Mouse (Mus musculus) kidney, embryonic 15.5 days (tissue): ENCODE data around the gene Dcst1. TPM values are rescaled to one million over a fixed set of nuclear protein-coding genes. Genes with fewer than 3 reads are reported as not detected.

Experiments
- ATAC-seq: fragments of 200-750 bp; cut with Nextera tagmentation; replicated peaks from 2 replicates; pipeline ENCODE4 v1.8.0; 2017; ENCODE audit warnings: moderate TSS enrichment; ENCODE audit not compliant: low FRiP score
- H3K27ac ChIP-seq: fragments of 300-500 bp; sonication (generic); 2 replicates; pipeline ENCODE4 v1.5.1; 2015; ENCODE audit warnings: mild to moderate bottlenecking, inconsistent platforms
- H3K27me3 ChIP-seq: fragments of 300-500 bp; sonication (generic); 2 replicates; pipeline ENCODE4 v1.6.1; 2015; ENCODE audit warnings: inconsistent platforms
- H3K36me3 ChIP-seq: fragments of 300-500 bp; sonication (generic); 2 replicates; pipeline ENCODE4 v1.6.1; 2015; ENCODE audit warnings: inconsistent platforms
- H3K4me1 ChIP-seq: fragments of 300-500 bp; sonication (generic); 2 replicates; pipeline ENCODE4 v1.6.1; 2015; ENCODE audit warnings: inconsistent platforms
- H3K4me2 ChIP-seq: fragments of 300-500 bp; sonication (generic); 2 replicates; pipeline ENCODE4 v1.6.1; 2015; ENCODE audit warnings: moderate library complexity, mild to moderate bottlenecking, inconsistent platforms
- H3K4me3 ChIP-seq: fragments of 300-500 bp; sonication (generic); replicated peaks from 2 replicates; pipeline ENCODE4 v1.5.1; 2015; ENCODE audit warnings: mild to moderate bottlenecking, inconsistent platforms
- H3K9ac ChIP-seq: fragments of 300-500 bp; sonication (generic); 2 replicates; pipeline ENCODE4 v1.6.1; 2015; ENCODE audit warnings: mild to moderate bottlenecking, inconsistent platforms
- H3K9me3 ChIP-seq: fragments of 300-500 bp; sonication (generic); replicated peaks from 2 replicates; pipeline ENCODE4 v1.6.1; 2016; ENCODE audit warnings: inconsistent platforms
- WGBS: fragments of 180-500 bp; shearing (Covaris S2); methylation state at CpG from one replicate; pipeline ENCODE4 v1.1.7; 2015; ENCODE audit warnings: mixed read lengths; 5-methylcytosine and 5-hydroxymethylcytosine counted together
- polyA plus RNA-seq: library from polyadenylated mRNA; unstranded; fragments of >200 nt; fragmentation: Nextera tagmentation; extraction: Ambion mirVana; gene quantifications from 2 replicates; pipeline ENCODE4 v1.2.1, GENCODE M21; 2015

Dcst1 gene
- polyA plus RNA-seq, 1 experiment from 2014 or later = 2.5 TPM

GRCm38 (mm10) chr3:89378394-89379067, 13.5 kb upstream of the Dcst1 start:
- H3K4me2 ChIP-seq = peak overlapping the region; percentile 85
- peaks cover 26% of the 10 kb centered on the region for H3K4me1 ChIP-seq
- peak overlapping the region; percentile 58 for H3K4me3 ChIP-seq
- H3K27ac ChIP-seq = peak overlapping the region; percentile 70
- WGBS = under 1% methylated on average over 28 of the region's 29 CpGs
- peak overlapping the region; percentile 55 for H3K9ac ChIP-seq
- H3K9me3 ChIP-seq = no peaks in the 10 kb centered on the region
- no peaks in the 10 kb centered on the region for H3K27me3 ChIP-seq
- peak; percentile 92 for ATAC-seq
- peaks cover 24% of the 10 kb centered on the region for H3K36me3 ChIP-seq

- Histone ChIP-seq H3K27ac (peak overlapping the region; percentile 70), H3K27me3 (no peaks in the 10 kb centered on the region), H3K36me3 (peaks cover 24% of the 10 kb centered on the region), H3K9ac (0 out of 2 replicates have a peak overlapping the region, but pooled peaks have one; percentile 55), H3K4me1 (peaks cover 31% of the 10 kb centered on the region), H3K9me3 (no peaks in the 10 kb centered on the region), H3K4me3 (peak overlapping the region; percentile 58), H3K4me2 (peak overlapping the region; percentile 85)
- peak; percentile 8; the same call in 1 of the 2 replicates for ATAC-seq
- 73% methylated on average over 4 of the region's 4 CpGs for WGBS
Measured at GRCm38 (mm10) chr3:89377831-89378230, 12.8 kb upstream of the Dcst1 start.

- H3K27me3 ChIP-seq = no peaks in the 10 kb centered on the region
- no peaks in the 10 kb centered on the region for H3K36me3 ChIP-seq
- H3K27ac ChIP-seq = no peak overlapping the region
- WGBS = 55% methylated on average over 5 of the region's 5 CpGs
- no peaks in the 10 kb centered on the region for H3K9me3 ChIP-seq
- no peak overlapping the region for H3K4me2 ChIP-seq
- no peak overlapping the region for H3K4me3 ChIP-seq
- no peak overlapping the region for H3K9ac ChIP-seq
- no peak for ATAC-seq
- peaks cover 24% of the 10 kb centered on the region for H3K4me1 ChIP-seq
Measured at GRCm38 (mm10) chr3:89373581-89374231, 8.7 kb upstream of the Dcst1 start.

- Histone ChIP-seq H3K27ac (no peak overlapping the region), H3K27me3 (no peaks in the 10 kb centered on the region), H3K9me3 (no peaks in the 10 kb centered on the region), H3K9ac (no peak overlapping the region), H3K4me1 (peaks cover 26% of the 10 kb centered on the region), H3K4me2 (no peak overlapping the region), H3K36me3 (no peaks in the 10 kb centered on the region), H3K4me3 (no peak overlapping the region)
- no peak for ATAC-seq
- WGBS = 53% methylated on average over 11 of the region's 11 CpGs
Measured at GRCm38 (mm10) chr3:89367338-89367737, 2.3 kb upstream of the Dcst1 start.

GRCm38 (mm10) chr3:89365486-89366414, 697 bp upstream of the Dcst1 start:
- no peak overlapping the region for H3K4me2 ChIP-seq
- no peak overlapping the region for H3K9ac ChIP-seq
- H3K9me3 ChIP-seq = no peaks in the 10 kb centered on the region
- peak overlapping the region; percentile 59 for H3K27ac ChIP-seq
- peak; percentile 75 for ATAC-seq
- H3K4me1 ChIP-seq = peaks cover 26% of the 10 kb centered on the region
- no peaks in the 10 kb centered on the region for H3K27me3 ChIP-seq
- WGBS = 63% methylated on average over 20 of the region's 20 CpGs
- H3K4me3 ChIP-seq = no peak overlapping the region
- H3K36me3 ChIP-seq = no peaks in the 10 kb centered on the region

- H3K36me3 ChIP-seq = no peaks in the 10 kb centered on the region
- no peaks in the 10 kb centered on the region for H3K9me3 ChIP-seq
- H3K27me3 ChIP-seq = no peaks in the 10 kb centered on the region
- H3K9ac ChIP-seq = no peak overlapping the region
- no peak overlapping the region for H3K4me3 ChIP-seq
- no peak overlapping the region for H3K4me2 ChIP-seq
- WGBS = 67% methylated on average over 8 of the region's 8 CpGs
- peaks cover 26% of the 10 kb centered on the region for H3K4me1 ChIP-seq
- ATAC-seq = no peak
- no peak overlapping the region for H3K27ac ChIP-seq
Measured at GRCm38 (mm10) chr3:89364631-89365030, 422 bp downstream of the Dcst1 start.

- WGBS = 84% methylated on average over 7 of the region's 7 CpGs
- Histone ChIP-seq H3K27me3 (no peaks in the 10 kb centered on the region), H3K9ac (no peak within 1 kb of the TSS), H3K4me2 (no peak within 1 kb of the TSS), H3K27ac (no peak within 1 kb of the TSS), H3K4me1 (peaks cover 20% of the 10 kb centered on the region), H3K36me3 (no peaks in the 10 kb centered on the region), H3K4me3 (no peak within 1 kb of the TSS), H3K9me3 (no peaks in the 10 kb centered on the region)
- no peak for ATAC-seq
Measured at GRCm38 (mm10) chr3:89361675-89362074, 3.4 kb downstream of the Dcst1 start, which contains the start of gene Dcst2. TSS of gene Dcst2 (plus strand) at chr3:89361975.

GRCm38 (mm10) chr3:89360237-89360636, 4.8 kb downstream of the Dcst1 start:
- WGBS = 76% methylated on average over 3 of the region's 3 CpGs
- H3K27ac ChIP-seq = no peak overlapping the region
- H3K36me3 ChIP-seq = no peaks in the 10 kb centered on the region
- no peak overlapping the region for H3K4me3 ChIP-seq
- H3K9ac ChIP-seq = no peak overlapping the region
- 0 out of 2 replicates have a peak, but pooled peaks cover 3% of the 10 kb centered on the region for H3K27me3 ChIP-seq
- no peak overlapping the region for H3K4me2 ChIP-seq
- H3K9me3 ChIP-seq = no peaks in the 10 kb centered on the region
- H3K4me1 ChIP-seq = peaks cover 20% of the 10 kb centered on the region
- no peak for ATAC-seq

GRCm38 (mm10) chr3:89359630-89360029, 5.4 kb downstream of the Dcst1 start:
- 74% methylated on average over 6 of the region's 6 CpGs for WGBS
- H3K9ac ChIP-seq = no peak overlapping the region
- H3K4me1 ChIP-seq = peaks cover 19% of the 10 kb centered on the region
- no peak overlapping the region for H3K4me2 ChIP-seq
- H3K4me3 ChIP-seq = no peak overlapping the region
- H3K27me3 ChIP-seq = 0 out of 2 replicates have a peak, but pooled peaks cover 3% of the 10 kb centered on the region
- no peaks in the 10 kb centered on the region for H3K9me3 ChIP-seq
- no peaks in the 10 kb centered on the region for H3K36me3 ChIP-seq
- ATAC-seq = no peak
- no peak overlapping the region for H3K27ac ChIP-seq

- Histone ChIP-seq H3K4me1 (peaks cover 27% of the 10 kb centered on the region), H3K9me3 (no peaks in the 10 kb centered on the region), H3K4me2 (no peak overlapping the region), H3K36me3 (no peaks in the 10 kb centered on the region), H3K4me3 (no peak overlapping the region), H3K27ac (peak overlapping the region; percentile 54; the same call in 1 of the 2 replicates), H3K9ac (no peak overlapping the region), H3K27me3 (0 out of 2 replicates have a peak, but pooled peaks cover 6% of the 10 kb centered on the region)
- ATAC-seq = no peak
- 68% methylated on average over 9 of the region's 9 CpGs for WGBS
Measured at GRCm38 (mm10) chr3:89356029-89356428, 9.0 kb downstream of the Dcst1 start.

- H3K4me3 ChIP-seq = no peak overlapping the region
- H3K36me3 ChIP-seq = no peaks in the 10 kb centered on the region
- H3K27ac ChIP-seq = peak overlapping the region; percentile 54
- peak; percentile 45; the same call in 1 of the 2 replicates for ATAC-seq
- H3K9ac ChIP-seq = no peak overlapping the region
- WGBS = 62% methylated on average over 6 of the region's 6 CpGs
- 0 out of 2 replicates have a peak, but pooled peaks cover 7% of the 10 kb centered on the region for H3K27me3 ChIP-seq
- no peaks in the 10 kb centered on the region for H3K9me3 ChIP-seq
- H3K4me2 ChIP-seq = peak overlapping the region; percentile 16; the same call in 1 of the 2 replicates
- H3K4me1 ChIP-seq = peaks cover 29% of the 10 kb centered on the region
Measured at GRCm38 (mm10) chr3:89355512-89355902, 9.5 kb downstream of the Dcst1 start.
